Mouse (Mus musculus) olfactory bulb, adult 2 months (tissue): ENCODE measurements around the gene Cchcr1.
A peak's percentile ranks its signal among the peaks of the same experiment; 100 is the strongest.

Experiments used
- CTCF ChIP-seq: fragments of 200-500 bp; IDR thresholded peaks from 2 replicates; pipeline ENCODE4 v1.5.1; 2012; ENCODE audit warnings: low read depth, mild to moderate bottlenecking, low read length, moderate library complexity; ENCODE audit not compliant: insufficient read depth
- POLR2A ChIP-seq: fragments of 200-500 bp; IDR thresholded peaks from 2 replicates; pipeline ENCODE4 v1.6.1; 2012; ENCODE audit warnings: mild to moderate bottlenecking, low read depth, low read length, moderate library complexity; ENCODE audit not compliant: insufficient read depth

DNA sequence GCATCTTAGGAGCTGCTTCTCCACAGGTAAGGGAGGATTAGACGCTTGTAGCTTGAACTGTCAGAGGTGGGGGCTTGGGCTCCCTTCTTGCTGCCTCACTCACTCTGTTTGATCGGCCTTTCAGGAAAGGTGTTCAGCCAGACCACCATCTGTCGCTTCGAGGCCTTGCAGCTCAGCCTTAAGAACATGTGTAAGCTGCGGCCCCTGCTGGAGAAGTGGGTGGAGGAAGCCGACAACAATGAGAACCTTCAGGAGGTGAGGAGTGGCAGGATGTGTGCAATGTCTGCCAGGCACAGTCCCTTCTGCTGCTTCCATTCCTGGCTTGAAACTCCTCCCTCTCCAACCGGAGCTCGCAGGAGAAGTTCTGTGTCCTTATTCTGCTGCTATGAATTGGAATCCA, 7.6 kb upstream of the Cchcr1 start:
- TF ChIP-seq CTCF (peak; percentile 12; the same call in 1 of the 2 replicates), POLR2A (no peak)
